Mouse (Mus musculus) lung, embryonic 15.5 days (tissue): ENCODE data around the gene Gdf10. TPM values are rescaled to one million over a fixed set of nuclear protein-coding genes. Genes with fewer than 3 reads are reported as not detected.

ENCODE experiments used
- ATAC-seq: fragments of 200-750 bp; cut with Nextera tagmentation; 2 replicates; pipeline ENCODE4 v1.8.0; 2017; ENCODE audit warnings: moderate number of reproducible peaks, borderline replicate concordance; ENCODE audit not compliant: low FRiP score, low TSS enrichment; ENCODE audit errors: extremely low read depth
- H3K27ac ChIP-seq: fragments of 300-500 bp; sonication (generic); 2 replicates; pipeline ENCODE4 v1.5.1; 2015; ENCODE audit warnings: moderate library complexity, mild to moderate bottlenecking, inconsistent platforms
- H3K27me3 ChIP-seq: fragments of 300-500 bp; sonication (generic); 2 replicates; pipeline ENCODE4 v1.6.1; 2015; ENCODE audit warnings: inconsistent platforms
- H3K36me3 ChIP-seq: fragments of 300-500 bp; sonication (generic); 2 replicates; pipeline ENCODE4 v1.6.1; 2015; ENCODE audit warnings: inconsistent platforms
- H3K4me1 ChIP-seq: fragments of 300-500 bp; sonication (generic); 2 replicates; pipeline ENCODE4 v1.6.1; 2015; ENCODE audit warnings: inconsistent platforms
- H3K4me2 ChIP-seq: fragments of 300-500 bp; sonication (generic); 2 replicates; pipeline ENCODE4 v1.6.1; 2015; ENCODE audit warnings: inconsistent platforms, mild to moderate bottlenecking, moderate library complexity
- H3K4me3 ChIP-seq: fragments of 300-500 bp; sonication (generic); 2 replicates; pipeline ENCODE4 v1.5.1; 2015; ENCODE audit warnings: mild to moderate bottlenecking, inconsistent platforms
- H3K9ac ChIP-seq: fragments of 300-500 bp; sonication (generic); 2 replicates; pipeline ENCODE4 v1.6.1; 2015; ENCODE audit warnings: inconsistent platforms
- H3K9me3 ChIP-seq: fragments of 300-500 bp; sonication (generic); 2 replicates; pipeline ENCODE4 v1.6.1; 2016; ENCODE audit warnings: inconsistent platforms
- WGBS: fragments of 180-500 bp; shearing (Covaris S2); methylation state at CpG from one replicate; pipeline ENCODE4 v1.1.7; 2015; 5-methylcytosine and 5-hydroxymethylcytosine counted together
- polyA plus RNA-seq: library from polyadenylated mRNA; unstranded; fragments of >200 nt; fragmentation: Nextera tagmentation; extraction: Ambion mirVana; gene quantifications from 2 replicates; pipeline ENCODE4 v1.2.1, GENCODE M21; 2015

Gene Gdf10
- polyA plus RNA-seq, 1 experiment from 2014 or later: 7.6 TPM

- 62% methylated on average over 5 of the region's 5 CpGs for WGBS
- H3K9me3 ChIP-seq: no peaks in the 10 kb centered on the region
- H3K27me3 ChIP-seq: no peaks in the 10 kb centered on the region
- ATAC-seq: no peak
- no peak overlapping the region for H3K4me3 ChIP-seq
- H3K4me2 ChIP-seq: no peak overlapping the region
- H3K4me1 ChIP-seq: no peaks in the 10 kb centered on the region
- H3K9ac ChIP-seq: no peak overlapping the region
- H3K27ac ChIP-seq: no peak overlapping the region
- no peaks in the 10 kb centered on the region for H3K36me3 ChIP-seq
Measured at GRCm38 (mm10) chr14:33942222-33942621, 18.8 kb downstream of the Gdf10 start.

DNA sequence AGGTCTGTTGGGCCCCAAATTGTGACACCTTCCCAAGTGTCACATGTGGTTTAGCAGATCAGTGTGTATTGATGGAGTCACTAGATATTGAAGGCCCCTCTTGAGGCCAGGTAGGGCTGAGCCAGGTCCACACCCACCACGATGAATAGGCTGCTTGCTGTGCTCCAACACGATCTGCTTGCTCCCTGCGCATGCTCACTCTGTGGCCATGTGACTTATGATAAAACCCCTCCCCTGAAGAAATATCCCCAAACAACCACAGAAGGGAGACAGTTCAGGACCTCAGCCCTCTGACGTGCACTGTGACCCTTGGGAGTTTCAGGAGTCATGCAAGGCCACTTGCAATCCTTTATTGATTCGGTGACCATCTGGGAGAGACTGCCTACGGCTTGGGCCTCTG is 22.7 kb downstream of the Gdf10 start:
- 71% methylated on average over 6 of the region's 6 CpGs for WGBS
- H3K4me1 ChIP-seq: no peaks in the 10 kb centered on the region
- no peak for ATAC-seq

GRCm38 (mm10) chr14:33952233-33952981 is 29.0 kb downstream of the Gdf10 start:
- no peak for ATAC-seq
- H3K4me1 ChIP-seq: no peaks in the 10 kb centered on the region
- H3K36me3 ChIP-seq: no peaks in the 10 kb centered on the region
- no peak overlapping the region for H3K4me2 ChIP-seq
- H3K9me3 ChIP-seq: no peaks in the 10 kb centered on the region
- H3K4me3 ChIP-seq: no peak overlapping the region
- 39% methylated on average over 6 of the region's 6 CpGs for WGBS
- H3K9ac ChIP-seq: no peak overlapping the region
- H3K27ac ChIP-seq: no peak overlapping the region
- H3K27me3 ChIP-seq: no peaks in the 10 kb centered on the region

More for the DNA sequence above, 22.7 kb downstream of the Gdf10 start:
- Histone ChIP-seq H3K4me3 (no peak overlapping the region), H3K9ac (no peak overlapping the region), H3K9me3 (no peaks in the 10 kb centered on the region), H3K27ac (no peak overlapping the region), H3K4me2 (no peak overlapping the region), H3K36me3 (no peaks in the 10 kb centered on the region), H3K27me3 (no peaks in the 10 kb centered on the region)

GRCm38 (mm10) chr14:33953761-33954160 is 30.4 kb downstream of the Gdf10 start, which contains the start of gene Rbp3:
Gene Rbp3, plus strand, starts transcription at chr14:33954003.
- Histone ChIP-seq H3K9ac (no peak within 1 kb of the TSS), H3K36me3 (no peaks in the 10 kb centered on the region), H3K27ac (no peak within 1 kb of the TSS), H3K4me3 (no peak within 1 kb of the TSS), H3K9me3 (no peaks in the 10 kb centered on the region), H3K4me2 (no peak within 1 kb of the TSS), H3K27me3 (no peaks in the 10 kb centered on the region), H3K4me1 (no peaks in the 10 kb centered on the region)
- WGBS: 89% methylated on average over 5 of the region's 5 CpGs
- no peak for ATAC-seq

DNA sequence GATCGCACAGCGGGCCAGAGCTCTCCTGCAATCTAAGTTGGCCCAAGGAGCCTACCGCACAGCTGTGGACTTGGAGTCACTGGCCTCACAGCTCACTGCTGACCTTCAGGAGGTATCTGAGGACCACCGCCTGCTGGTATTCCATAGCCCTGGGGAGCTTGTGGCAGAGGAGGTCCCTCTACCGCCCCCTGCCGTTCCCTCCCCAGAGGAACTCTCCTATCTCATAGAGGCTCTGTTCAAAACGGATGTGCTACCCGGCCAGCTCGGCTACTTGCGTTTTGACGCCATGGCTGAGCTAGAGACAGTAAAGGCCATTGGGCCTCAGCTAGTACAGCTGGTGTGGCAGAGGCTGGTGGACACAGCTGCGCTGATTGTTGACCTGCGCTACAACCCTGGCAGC is 32.7 kb downstream of the Gdf10 start:
- no peak overlapping the region for H3K27ac ChIP-seq
- H3K4me1 ChIP-seq: no peaks in the 10 kb centered on the region
- no peak overlapping the region for H3K4me2 ChIP-seq
- H3K9me3 ChIP-seq: no peaks in the 10 kb centered on the region
- H3K27me3 ChIP-seq: no peaks in the 10 kb centered on the region
- H3K9ac ChIP-seq: no peak overlapping the region
- WGBS: 68% methylated on average over 13 of the region's 13 CpGs
- H3K36me3 ChIP-seq: no peaks in the 10 kb centered on the region
- ATAC-seq: no peak
- H3K4me3 ChIP-seq: no peak overlapping the region

- Histone ChIP-seq H3K27me3 (no peaks in the 10 kb centered on the region), H3K27ac (no peak overlapping the region), H3K9ac (no peak overlapping the region), H3K36me3 (no peaks in the 10 kb centered on the region), H3K4me1 (no peaks in the 10 kb centered on the region), H3K4me3 (no peak overlapping the region), H3K9me3 (no peaks in the 10 kb centered on the region), H3K4me2 (no peak overlapping the region)
- WGBS: 81% methylated on average over 4 of the region's 4 CpGs
- no peak for ATAC-seq
Measured at GRCm38 (mm10) chr14:33958186-33958585, 34.8 kb downstream of the Gdf10 start.

DNA sequence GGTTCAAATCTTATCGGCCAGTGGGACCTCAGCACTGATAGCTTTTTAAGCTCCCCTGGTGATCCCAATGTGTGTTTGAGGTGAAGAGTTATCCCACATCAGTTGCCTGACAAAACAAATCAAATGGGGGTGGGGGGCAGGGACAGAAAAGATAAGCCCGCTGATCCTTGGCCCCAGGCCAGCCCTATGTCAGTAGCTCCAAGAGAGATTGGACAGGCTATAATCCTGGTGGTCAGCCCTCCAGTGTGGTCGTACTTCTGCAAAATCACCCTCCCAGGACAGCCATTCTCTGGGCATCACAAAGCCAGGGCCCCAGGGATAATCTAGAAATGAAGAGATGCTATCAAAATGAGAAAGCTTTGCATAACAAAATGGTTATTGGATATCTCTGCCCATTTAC is 35.5 kb downstream of the Gdf10 start:
- Histone ChIP-seq H3K4me1 (no peaks in the 10 kb centered on the region), H3K27me3 (no peaks in the 10 kb centered on the region), H3K27ac (no peak overlapping the region), H3K36me3 (no peaks in the 10 kb centered on the region), H3K4me3 (no peak overlapping the region), H3K9me3 (no peaks in the 10 kb centered on the region), H3K9ac (no peak overlapping the region), H3K4me2 (no peak overlapping the region)
- no peak for ATAC-seq
- 25% methylated on average over 3 of the region's 3 CpGs for WGBS

- Histone ChIP-seq H3K9ac (no peak overlapping the region), H3K9me3 (no peaks in the 10 kb centered on the region), H3K4me3 (no peak overlapping the region), H3K4me2 (no peak overlapping the region), H3K36me3 (no peaks in the 10 kb centered on the region), H3K27ac (no peak overlapping the region), H3K27me3 (no peaks in the 10 kb centered on the region), H3K4me1 (no peaks in the 10 kb centered on the region)
- no peak for ATAC-seq
- WGBS: 10% methylated on average over 9 of the region's 9 CpGs
Measured at GRCm38 (mm10) chr14:33959341-33959740, 36.0 kb downstream of the Gdf10 start.

- no peak overlapping the region for H3K9ac ChIP-seq
- no peaks in the 10 kb centered on the region for H3K9me3 ChIP-seq
- no peaks in the 10 kb centered on the region for H3K36me3 ChIP-seq
- no peak overlapping the region for H3K27ac ChIP-seq
- no peaks in the 10 kb centered on the region for H3K27me3 ChIP-seq
- no peak overlapping the region for H3K4me3 ChIP-seq
- 53% methylated on average over 7 of the region's 7 CpGs for whole genome bisulfite sequencing
- no peak; the same call in 1 of the 2 replicates for ATAC-seq
- no peak overlapping the region for H3K4me2 ChIP-seq
- H3K4me1 ChIP-seq: no peaks in the 10 kb centered on the region
Measured at GRCm38 (mm10) chr14:33965675-33966074, 42.3 kb downstream of the Gdf10 start.

DNA sequence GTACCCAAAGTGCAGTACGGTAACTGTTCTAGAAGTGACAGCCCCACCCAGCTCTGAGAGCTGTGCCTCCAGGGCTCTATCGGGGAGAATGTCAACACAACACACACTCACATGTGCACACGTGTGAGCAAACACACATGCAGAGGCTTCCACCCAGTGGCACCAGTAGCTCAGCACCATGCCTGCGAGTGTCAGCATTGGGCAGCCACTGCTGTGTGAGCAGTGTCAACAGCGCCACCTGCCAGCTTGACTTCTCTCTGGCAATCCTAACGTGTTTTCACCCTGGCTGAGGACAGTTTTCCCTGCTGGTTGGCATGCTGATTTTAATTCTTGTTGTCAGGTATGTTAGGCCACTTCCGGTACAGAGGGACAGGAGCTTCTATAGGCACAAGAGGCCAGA is 49.3 kb downstream of the Gdf10 start:
- H3K27me3 ChIP-seq: no peaks in the 10 kb centered on the region; the same call in 1 of the 2 replicates
- H3K9ac ChIP-seq: no peak overlapping the region
- no peaks in the 10 kb centered on the region for H3K9me3 ChIP-seq
- H3K4me3 ChIP-seq: no peak overlapping the region
- no peaks in the 10 kb centered on the region for H3K4me1 ChIP-seq
- H3K36me3 ChIP-seq: no peaks in the 10 kb centered on the region
- H3K4me2 ChIP-seq: no peak overlapping the region
- 38% methylated on average over 7 of the region's 7 CpGs for WGBS
- H3K27ac ChIP-seq: no peak overlapping the region
- no peak for ATAC-seq

- 55% methylated on average over 5 of the region's 5 CpGs for WGBS
- Histone ChIP-seq H3K36me3 (no peaks in the 10 kb centered on the region), H3K4me3 (no peak overlapping the region), H3K9me3 (no peaks in the 10 kb centered on the region), H3K9ac (no peak overlapping the region), H3K27me3 (peaks cover 11% of the 10 kb centered on the region; the same call in 1 of the 2 replicates), H3K27ac (no peak overlapping the region), H3K4me2 (no peak overlapping the region), H3K4me1 (0 out of 2 replicates have a peak, but pooled peaks cover 6% of the 10 kb centered on the region)
- ATAC-seq: no peak
Measured at GRCm38 (mm10) chr14:33974752-33975151, 51.4 kb downstream of the Gdf10 start.

GRCm38 (mm10) chr14:33977748-33978147 is 54.4 kb downstream of the Gdf10 start:
- H3K27me3 ChIP-seq: peaks cover 11% of the 10 kb centered on the region; the same call in 1 of the 2 replicates
- H3K27ac ChIP-seq: no peak overlapping the region
- no peak overlapping the region for H3K4me3 ChIP-seq
- no peaks in the 10 kb centered on the region for H3K36me3 ChIP-seq
- 41% methylated on average over 7 of the region's 7 CpGs for WGBS
- no peak overlapping the region for H3K9ac ChIP-seq
- H3K4me1 ChIP-seq: 0 out of 2 replicates have a peak, but pooled peaks cover 6% of the 10 kb centered on the region
- H3K9me3 ChIP-seq: no peaks in the 10 kb centered on the region
- ATAC-seq: no peak
- H3K4me2 ChIP-seq: no peak overlapping the region
